Mouse (Mus musculus): ENCODE data around the gene Mtf1. TPM values are rescaled to one million over a fixed set of nuclear protein-coding genes. Genes with fewer than 3 reads are reported as not detected.
A peak's percentile ranks its signal among the peaks of the same experiment; 100 is the strongest.

The Mtf1 gene
- polyA plus RNA-seq, 2 experiments from 2014 or later, result 16.0 to 16.7 TPM

GRCm38 (mm10) chr4:124856294-124856693 is 54.4 kb downstream of the Mtf1 start:
- no peak for ATAC-seq

- no peak for ATAC-seq
These were observed 56.5 kb downstream of the Mtf1 start for GRCm38 (mm10) chr4:124858370-124858769.

GRCm38 (mm10) chr4:124860446-124860845 is 58.5 kb downstream of the Mtf1 start:
- ATAC-seq, result no peak

DNA sequence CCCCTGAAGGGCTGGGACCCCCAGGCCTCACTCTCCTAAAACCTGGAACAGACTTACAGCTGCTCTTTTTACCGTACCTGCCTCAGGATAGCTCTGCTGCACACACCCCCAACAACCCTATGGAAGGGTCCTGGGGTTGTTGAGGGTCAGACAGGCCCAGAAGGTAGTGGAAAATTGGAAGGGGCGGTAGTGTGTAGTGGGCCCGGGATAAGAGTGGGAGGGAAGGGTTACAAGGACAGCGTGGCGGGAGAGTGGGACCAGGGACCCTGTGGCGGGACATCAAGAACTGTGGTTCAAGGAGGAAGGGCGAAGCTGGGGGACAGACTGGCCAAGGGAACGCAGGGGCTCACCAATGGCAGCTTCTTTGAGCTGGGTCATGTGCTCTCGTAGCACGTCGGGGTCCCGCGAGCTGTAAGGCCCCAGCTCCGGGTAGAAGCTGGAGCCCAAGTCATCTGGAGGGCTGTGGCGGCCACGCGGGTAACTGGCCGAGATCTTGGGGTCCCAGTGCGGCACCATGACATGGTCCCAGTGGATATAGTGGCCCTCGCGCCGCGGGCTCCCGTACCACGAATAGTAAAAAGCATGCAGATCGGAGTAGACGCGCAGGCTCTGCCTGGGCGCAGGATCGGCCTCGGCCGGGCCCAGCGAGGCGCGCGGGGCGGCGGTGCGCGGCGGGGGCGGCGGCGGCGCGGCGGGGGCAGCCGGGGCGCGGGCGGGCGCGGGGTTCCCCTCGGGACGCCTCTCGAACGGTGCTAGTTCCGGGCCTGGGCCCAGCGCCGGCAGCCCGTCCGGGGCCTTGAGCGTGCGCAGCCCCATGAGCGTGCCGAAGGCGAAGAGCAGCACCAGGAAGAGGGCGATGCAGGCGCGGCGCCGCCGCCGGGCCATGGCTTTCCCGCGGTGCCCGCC is 59.6 kb downstream of the Mtf1 start, which contains the start of gene Maneal:
Gene Maneal (minus strand): TSS at position 889 of the 906 bp plus-strand sequence.
- ATAC-seq, result peak; percentile 5

- no peak for ATAC-seq
These were observed 70.8 kb downstream of the Mtf1 start for GRCm38 (mm10) chr4:124872719-124873118.

DNA sequence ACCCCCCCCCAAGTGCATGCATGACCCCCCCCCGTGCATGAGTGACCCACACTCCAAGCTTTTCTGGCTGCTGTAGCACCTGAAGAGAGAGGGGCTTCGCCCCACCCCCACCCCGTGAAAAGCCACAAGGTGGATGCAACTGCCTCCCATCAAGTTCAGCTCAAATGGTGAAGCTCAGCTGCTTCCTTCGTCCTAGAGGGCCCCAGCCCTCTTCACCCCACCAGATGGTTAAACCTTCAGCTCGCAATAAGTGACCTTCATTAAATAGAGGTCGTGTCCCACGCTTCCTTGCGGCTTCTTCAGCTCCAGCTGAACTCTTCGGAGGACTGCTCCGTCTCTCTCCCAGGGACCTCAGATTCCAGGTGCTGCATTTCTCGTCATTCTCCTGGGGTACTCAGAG is 78.7 kb downstream of the Mtf1 start, which contains the start of gene Epha10:
Gene Epha10 (plus strand): TSS at position 301 of the 400 bp plus-strand sequence.
- no peak for ATAC-seq

- ATAC-seq, result no peak
These were observed 79.5 kb downstream of the Mtf1 start for GRCm38 (mm10) chr4:124881341-124881908.

DNA sequence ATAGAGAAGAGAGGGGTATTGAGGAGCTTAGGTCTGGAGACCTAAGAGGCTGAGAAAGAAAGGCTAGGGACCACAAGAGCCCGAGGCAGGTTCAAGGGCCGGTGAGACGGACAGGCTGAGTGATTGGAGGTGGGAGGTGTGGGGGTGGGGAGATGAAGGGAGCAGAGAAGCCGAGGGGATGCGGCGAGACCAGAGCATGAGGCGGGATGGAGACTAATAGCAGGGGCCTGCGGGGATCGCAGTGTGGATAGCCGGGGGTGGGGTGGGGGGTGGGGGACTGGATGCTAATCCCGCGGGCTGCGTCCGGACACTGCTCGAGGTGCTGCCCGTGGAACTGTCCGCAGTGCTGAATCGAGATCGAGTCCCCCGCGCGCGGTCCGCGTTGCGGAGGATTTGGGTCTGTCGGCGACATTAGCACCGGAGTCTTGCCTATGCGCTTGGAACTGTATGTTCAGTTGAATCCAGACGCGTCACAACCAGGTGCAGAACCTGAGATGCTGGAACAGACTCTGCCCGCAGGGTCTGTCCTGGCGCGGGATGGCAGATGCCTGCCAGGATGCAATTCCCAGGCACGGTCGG is 80.3 kb downstream of the Mtf1 start:
- no peak for ATAC-seq

DNA sequence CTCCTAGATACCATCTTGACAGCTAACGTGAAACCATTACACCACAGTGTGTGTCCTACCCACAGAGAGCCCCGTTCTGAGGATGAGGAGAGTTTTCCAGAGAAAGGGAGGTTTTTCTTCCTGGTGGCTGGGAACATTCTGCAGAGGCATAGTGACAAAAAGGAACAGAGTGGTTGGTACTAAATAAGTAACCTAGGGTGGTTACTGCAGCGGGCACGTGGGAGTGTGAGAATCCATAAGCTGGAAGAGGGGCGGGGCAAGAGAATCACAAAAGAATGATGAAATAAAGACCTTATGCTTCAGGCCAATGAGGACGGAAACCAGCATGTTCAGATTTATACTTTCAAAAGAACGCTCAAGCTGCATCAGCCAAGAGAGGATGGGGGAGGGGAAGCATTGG is 86.8 kb downstream of the Mtf1 start:
- no peak for ATAC-seq

DNA sequence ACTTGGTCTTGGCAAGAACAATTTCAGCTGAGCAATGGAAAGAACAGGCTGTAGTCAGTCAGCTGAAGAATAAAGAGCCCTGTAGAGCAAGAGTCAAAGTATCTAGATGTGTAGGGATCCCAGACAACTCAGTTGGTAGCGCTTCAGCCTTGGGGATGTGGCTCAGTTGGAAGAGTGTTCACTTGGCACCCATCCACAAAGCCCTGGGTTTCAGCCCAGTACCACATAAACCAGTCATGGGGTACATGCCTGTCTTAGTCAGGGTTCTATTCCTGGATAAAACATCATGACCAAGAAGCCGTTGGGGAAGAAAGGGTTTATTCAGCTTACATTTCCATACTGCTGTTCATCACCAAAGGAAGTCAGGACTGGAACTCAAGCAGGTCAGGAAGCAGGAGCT is 88.0 kb downstream of the Mtf1 start:
- ATAC-seq, result no peak

- no peak for ATAC-seq
These were observed 88.9 kb downstream of the Mtf1 start for GRCm38 (mm10) chr4:124890831-124891230.

- no peak for ATAC-seq
These were observed 91.9 kb downstream of the Mtf1 start for GRCm38 (mm10) chr4:124893769-124894168.

DNA sequence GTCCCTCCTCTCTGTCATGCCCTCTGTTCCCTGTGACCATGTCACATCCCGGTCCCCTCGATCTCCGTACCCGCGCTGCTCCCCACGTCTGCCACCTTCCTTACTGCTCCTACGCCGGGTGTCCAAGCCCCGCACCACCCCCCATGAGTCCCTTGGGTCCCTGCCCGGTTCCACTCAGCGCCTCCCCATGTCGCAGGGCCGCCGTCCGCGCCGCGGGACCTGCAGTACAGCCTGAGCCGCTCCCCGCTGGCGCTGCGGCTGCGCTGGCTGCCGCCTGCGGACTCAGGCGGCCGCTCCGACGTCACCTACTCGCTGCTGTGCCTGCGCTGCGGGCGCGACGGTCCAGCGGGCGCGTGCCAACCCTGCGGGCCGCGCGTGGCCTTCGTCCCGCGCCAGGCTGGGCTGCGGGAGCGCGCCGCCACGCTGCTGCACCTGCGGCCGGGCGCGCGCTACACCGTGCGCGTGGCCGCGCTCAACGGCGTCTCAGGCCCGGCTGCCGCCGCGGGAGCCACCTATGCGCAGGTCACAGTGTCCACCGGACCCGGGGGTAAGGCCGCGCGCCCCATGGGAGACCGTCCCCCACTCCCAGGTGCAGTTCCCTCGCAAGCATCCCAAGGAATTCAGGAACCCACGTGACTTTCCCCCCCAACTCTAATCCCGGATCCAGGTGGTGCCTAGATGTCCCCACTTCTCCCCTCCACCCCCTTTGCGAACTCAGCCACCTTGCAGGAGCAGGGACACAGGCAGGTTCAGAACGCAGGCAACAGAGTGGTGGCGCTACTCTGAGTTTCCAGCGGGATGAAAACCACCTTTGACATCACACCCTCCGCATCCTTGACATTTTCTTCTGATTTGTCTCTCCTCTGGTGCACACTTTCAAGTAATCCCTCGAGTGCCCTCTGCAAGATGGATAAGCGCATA is 92.9 kb downstream of the Mtf1 start:
- ATAC-seq, result no peak

DNA sequence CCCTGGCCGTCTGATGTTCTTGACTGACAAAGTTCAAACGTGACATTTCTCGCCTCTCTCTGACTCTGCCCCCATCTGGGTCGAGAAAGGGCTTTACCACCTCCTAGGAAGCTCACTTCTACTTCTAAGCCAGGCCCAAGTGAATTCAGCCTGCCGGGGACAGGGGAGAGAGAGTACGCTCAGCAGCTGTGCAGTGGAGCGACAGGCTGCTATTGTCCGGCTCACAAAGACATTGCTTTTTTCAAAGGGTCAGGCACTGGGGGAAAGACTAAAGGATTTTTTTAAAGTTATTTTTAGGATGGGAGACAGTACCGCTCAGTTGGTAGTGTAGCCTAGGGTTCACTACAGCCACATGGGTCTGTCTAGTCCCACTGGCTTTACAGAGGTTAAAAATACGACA is 96.5 kb downstream of the Mtf1 start:
- no peak for ATAC-seq

Other genes with a start within 250 kb of the Mtf1 start
- not detected for gene 3100002H09Rik, start 191.3 kb upstream of the Mtf1 start, polyA plus RNA-seq (2017; shearing (Covaris generic))
- not detected for gene Pou3f1, start 145.3 kb upstream of the Mtf1 start, polyA plus RNA-seq (2017; shearing (Covaris generic))
- 10 to 100 TPM; 83.1 to 87.9 TPM for gene Utp11, start 108.5 kb upstream of the Mtf1 start, polyA plus RNA-seq (2017; shearing (Covaris generic))
- gene Fhl3, start 101.4 kb upstream of the Mtf1 start, polyA plus RNA-seq (2017; shearing (Covaris generic)), result 10 to 100 TPM in 1 of 2 experiments, 1 to 10 TPM in 1; 6.6 to 11.0 TPM
- 100 to 1,000 TPM; 104 to 108 TPM for gene Sf3a3, start 87.3 kb upstream of the Mtf1 start, polyA plus RNA-seq (2017; shearing (Covaris generic))
- 100 to 1,000 TPM in 1 of 2 experiments, 10 to 100 TPM in 1; 88.0 to 146 TPM for gene Inpp5b, start 60.3 kb upstream of the Mtf1 start, polyA plus RNA-seq (2017; shearing (Covaris generic))
- 1 to 10 TPM; 4.9 to 5.6 TPM for gene Yrdc, start 48.6 kb downstream of the Mtf1 start, polyA plus RNA-seq (2017; shearing (Covaris generic))
- gene 1110065P20Rik, start 49.1 kb downstream of the Mtf1 start, polyA plus RNA-seq (2017; shearing (Covaris generic)), result 1 to 10 TPM; 2.3 to 3.3 TPM
- gene Maneal, start 60.1 kb downstream of the Mtf1 start, polyA plus RNA-seq (2017; shearing (Covaris generic)), result under 1 TPM; 0.58 to 0.62 TPM
- gene Epha10, start 78.8 kb downstream of the Mtf1 start, polyA plus RNA-seq (2017; shearing (Covaris generic)), result not detected
- gene 9930104L06Rik, start 134.9 kb downstream of the Mtf1 start, polyA plus RNA-seq (2017; shearing (Covaris generic)), result 10 to 100 TPM; 13.0 to 24.8 TPM
- 10 to 100 TPM; 12.6 to 31.4 TPM for gene Cdca8, start 137.2 kb downstream of the Mtf1 start, polyA plus RNA-seq (2017; shearing (Covaris generic))
- not detected for gene Rspo1, start 184.3 kb downstream of the Mtf1 start, polyA plus RNA-seq (2017; shearing (Covaris generic))
- 10 to 100 TPM; 72.3 to 96.7 TPM for gene Gnl2, start 214.5 kb downstream of the Mtf1 start, polyA plus RNA-seq (2017; shearing (Covaris generic))

All from CD4-positive, CD25-positive, alpha-beta regulatory T cell, adult 4 months (primary cell).